Mouse (Mus musculus): ENCODE measurements around the gene Ppp1r1c.

GRCm38 (mm10) chr2:79677663-79678257 lies 29.8 kb upstream of the Ppp1r1c start:
- no peak for TF ChIP-seq EP300 (optimal IDR thresholded peaks at IDR 0.05)
- TF ChIP-seq CTCF (IDR thresholded peaks at IDR 0.05; ENCODE audit: low read depth) = no peak
